Comparison of ENCODE assay signal across 12 mouse cellular contexts in the genomic region with DNA sequence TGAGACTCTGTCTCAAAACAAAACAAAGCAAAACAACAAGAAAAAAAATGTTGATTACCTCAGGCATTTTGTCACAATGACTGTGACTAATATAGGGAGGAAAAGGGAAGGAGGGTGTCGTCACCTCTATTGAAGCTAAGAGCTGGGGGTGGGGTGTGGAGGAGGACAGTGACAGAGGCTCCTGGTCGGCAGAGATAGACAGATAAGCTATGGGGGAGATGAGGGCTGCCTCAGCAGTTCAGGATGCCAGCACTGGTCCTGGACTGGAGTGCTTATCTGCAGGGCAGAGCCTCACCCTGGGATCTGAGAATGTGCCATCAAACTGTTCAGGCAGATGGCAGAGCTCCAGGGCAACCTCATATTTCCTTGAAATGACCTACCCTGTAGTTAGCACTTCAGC. TPM values are rescaled to one million over a fixed set of nuclear protein-coding genes. Genes with fewer than 3 reads are reported as not detected.
A peak's percentile ranks its signal among the peaks of the same experiment; 100 is the strongest.
DNase-seq lines count a peak whose midpoint lies in the region; ATAC-seq and TF ChIP-seq lines count a peak whose summit lies in the region.
"Had no signal": no experiment of that assay in that cellular context is flagged by ENCODE, and none has a peak within 500 bp of the region (broad histone marks: within the 10 kb centered on the region; RNA-seq: fewer than 3 reads in every experiment).

No protein-coding gene starts in this region.

- no peak overlapping the region for H3K4me2 ChIP-seq in intestine, embryonic 14.5 days (ENCODE audit: low read length)
- no peak overlapping the region for H3K4me2 ChIP-seq in intestine, postnatal 0 days (replicated peaks; ENCODE audit: low read depth)
- H3K4me2 ChIP-seq in forebrain, embryonic 11.5 days (ENCODE audit: low read depth, low read length, severe bottlenecking), result no peak overlapping the region
- H3K4me2 ChIP-seq in midbrain, embryonic 15.5 days, result no peak overlapping the region
- H3K4me2 ChIP-seq: forebrain, embryonic 15.5 days had no signal

- peaks cover 4% of the 10 kb centered on the region for H3K4me1 ChIP-seq in intestine, embryonic 14.5 days (replicated peaks; ENCODE audit: control insufficient read depth, insufficient read depth, low read length)
- no peaks in the 10 kb centered on the region for H3K4me1 ChIP-seq in intestine, postnatal 0 days (replicated peaks; ENCODE audit: control insufficient read depth, insufficient read depth, low read length)
- no peaks in the 10 kb centered on the region; the same call in 1 of the 2 replicates for H3K4me1 ChIP-seq in bone marrow, adult 2 months (ENCODE audit: control insufficient read depth, insufficient read depth, low read length)
- peaks cover 3% of the 10 kb centered on the region for H3K4me1 ChIP-seq in liver, adult 2 months (ENCODE audit: control insufficient read depth, insufficient read depth, low read length)
- no peaks in the 10 kb centered on the region for H3K4me1 ChIP-seq in forebrain, embryonic 11.5 days (replicated peaks; ENCODE audit: control insufficient read depth, insufficient read depth, low read length)
- H3K4me1 ChIP-seq in midbrain, embryonic 15.5 days, result no peaks in the 10 kb centered on the region
- H3K4me1 ChIP-seq: forebrain, embryonic 15.5 days had no signal

- no peak for ATAC-seq in intestine, embryonic 14.5 days (replicated peaks; ENCODE audit: low FRiP score, low TSS enrichment, low read depth)
- no peak for ATAC-seq in intestine, postnatal 0 days
- no peak for ATAC-seq in forebrain, embryonic 11.5 days (replicated peaks; ENCODE audit: low FRiP score)
- ATAC-seq in midbrain, embryonic 15.5 days (replicated peaks), result no peak
- ATAC-seq: forebrain, embryonic 15.5 days had no signal

- no peak for TF ChIP-seq CTCF in intestine, postnatal 0 days (IDR thresholded peaks at IDR 0.05; ENCODE audit: low read depth)
- TF ChIP-seq CTCF in bone marrow, adult 2 months (IDR thresholded peaks at IDR 0.05; ENCODE audit: control insufficient read depth, insufficient read depth, low read length), result no peak
- no peak for TF ChIP-seq CTCF in liver, adult 2 months (IDR thresholded peaks at IDR 0.05; ENCODE audit: low read depth, low read length)

- H3K9ac ChIP-seq in intestine, embryonic 14.5 days (ENCODE audit: low read length), result no peak overlapping the region
- no peak overlapping the region for H3K9ac ChIP-seq in intestine, postnatal 0 days (ENCODE audit: low read depth, low read length)
- no peak overlapping the region for H3K9ac ChIP-seq in liver, adult 2 months (ENCODE audit: low read depth, low read length)
- no peak overlapping the region for H3K9ac ChIP-seq in forebrain, embryonic 11.5 days (ENCODE audit: low read length)
- no peak overlapping the region for H3K9ac ChIP-seq in midbrain, embryonic 15.5 days
- H3K9ac ChIP-seq: forebrain, embryonic 15.5 days had no signal

- no peak for TF ChIP-seq POLR2A in bone marrow, adult 2 months (IDR thresholded peaks at IDR 0.05; ENCODE audit: borderline replicate concordance, control insufficient read depth, low read depth, low read length)
- no peak for TF ChIP-seq POLR2A in liver, adult 2 months (IDR thresholded peaks at IDR 0.05; ENCODE audit: extremely low read depth, insufficient read depth, low read length)

- no peak overlapping the region for H3K4me3 ChIP-seq in intestine, embryonic 14.5 days (ENCODE audit: low read depth, low read length)
- H3K4me3 ChIP-seq in intestine, postnatal 0 days (ENCODE audit: low read depth, low read length), result no peak overlapping the region
- H3K4me3 ChIP-seq in bone marrow, adult 2 months (replicated peaks; ENCODE audit: control insufficient read depth, low read depth, low read length), result no peak overlapping the region
- no peak overlapping the region for H3K4me3 ChIP-seq in liver, adult 2 months (ENCODE audit: insufficient read depth, low read depth, low read length)
- no peak overlapping the region for H3K4me3 ChIP-seq in forebrain, embryonic 11.5 days (ENCODE audit: low read depth, low read length)
- H3K4me3 ChIP-seq in midbrain, embryonic 15.5 days, result no peak overlapping the region
- H3K4me3 ChIP-seq: forebrain, embryonic 15.5 days had no signal

- no peaks in the 10 kb centered on the region for H3K27me3 ChIP-seq in intestine, embryonic 14.5 days (replicated peaks; ENCODE audit: control insufficient read depth, insufficient read depth, low read length)
- H3K27me3 ChIP-seq in intestine, postnatal 0 days (replicated peaks; ENCODE audit: control insufficient read depth, insufficient read depth, low read length), result no peaks in the 10 kb centered on the region
- no peaks in the 10 kb centered on the region for H3K27me3 ChIP-seq in liver, adult 2 months (ENCODE audit: control insufficient read depth, insufficient read depth, low read length)
- H3K27me3 ChIP-seq in forebrain, embryonic 11.5 days (ENCODE audit: control insufficient read depth, insufficient read depth, low read length), result no peaks in the 10 kb centered on the region
- no peaks in the 10 kb centered on the region for H3K27me3 ChIP-seq in midbrain, embryonic 15.5 days (replicated peaks)
- H3K27me3 ChIP-seq: CH12.LX; forebrain, embryonic 15.5 days had no signal

- no peaks in the 10 kb centered on the region for H3K36me3 ChIP-seq in intestine, embryonic 14.5 days (ENCODE audit: control insufficient read depth, insufficient read depth, low read length)
- H3K36me3 ChIP-seq in intestine, postnatal 0 days (ENCODE audit: control insufficient read depth, insufficient read depth), result no peaks in the 10 kb centered on the region
- no peaks in the 10 kb centered on the region for H3K36me3 ChIP-seq in liver, adult 2 months (ENCODE audit: control insufficient read depth, insufficient read depth, low read length)
- no peaks in the 10 kb centered on the region for H3K36me3 ChIP-seq in forebrain, embryonic 11.5 days (ENCODE audit: control insufficient read depth, insufficient read depth, low read length)
- no peaks in the 10 kb centered on the region for H3K36me3 ChIP-seq in midbrain, embryonic 15.5 days (replicated peaks)
- H3K36me3 ChIP-seq: forebrain, embryonic 15.5 days had no signal

- H3K79me2 ChIP-seq in liver, adult 2 months (ENCODE audit: control insufficient read depth, insufficient read depth, low read length), result no peaks in the 10 kb centered on the region

- 48% methylated on average over 2 of the region's 2 CpGs for WGBS in intestine, embryonic 14.5 days
- WGBS in intestine, postnatal 0 days, result 38% methylated on average over 2 of the region's 2 CpGs
- 17% methylated on average over 2 of the region's 2 CpGs for WGBS in bone marrow, adult 2 months
- 53% methylated on average over 2 of the region's 2 CpGs for WGBS in liver, adult 2 months
- 66% methylated on average over 2 of the region's 2 CpGs for whole genome bisulfite sequencing in forebrain, embryonic 11.5 days
- WGBS in midbrain, embryonic 15.5 days, result 67% methylated on average over 2 of the region's 2 CpGs

- no peak overlapping the region for H3K27ac ChIP-seq in intestine, embryonic 14.5 days (ENCODE audit: low read depth)
- no peak overlapping the region for H3K27ac ChIP-seq in intestine, postnatal 0 days (ENCODE audit: low read depth, low read length)
- H3K27ac ChIP-seq in bone marrow, adult 2 months (ENCODE audit: control insufficient read depth, insufficient read depth, low read depth, low read length, poor library complexity), result peak overlapping the region; percentile 68
- H3K27ac ChIP-seq in liver, adult 2 months (replicated peaks; ENCODE audit: insufficient read depth, low read depth, low read length), result no peak overlapping the region
- no peak overlapping the region for H3K27ac ChIP-seq in forebrain, embryonic 11.5 days (ENCODE audit: low read depth, low read length)
- no peak overlapping the region for H3K27ac ChIP-seq in midbrain, embryonic 15.5 days
- H3K27ac ChIP-seq: forebrain, embryonic 15.5 days had no signal

- DNase-seq in intestine, embryonic 14.5 days (ENCODE audit: low spot score), result peak; percentile 41
- DNase-seq in liver, adult 2 months (ENCODE audit: extremely low read depth, low read depth, low spot score), result peak; percentile 16
- peak; percentile 13 to 18 for DNase-seq in spleen, postnatal 14 days (ENCODE audit: low spot score in 2 of 2)
- no peak for DNase-seq in forebrain, embryonic 11.5 days (ENCODE audit: low spot score)
- DNase-seq in thymus, postnatal 4 days, result no peak
- DNase-seq: adrenal gland, adult 8-10 months; right cerebral cortex, postnatal 25 days had no signal

- H3K9me3 ChIP-seq in intestine, embryonic 14.5 days (ENCODE audit: control insufficient read depth, low read length), result no peaks in the 10 kb centered on the region
- no peaks in the 10 kb centered on the region for H3K9me3 ChIP-seq in intestine, postnatal 0 days (ENCODE audit: control insufficient read depth)
- H3K9me3 ChIP-seq in forebrain, embryonic 11.5 days (ENCODE audit: control insufficient read depth, low read length), result no peaks in the 10 kb centered on the region
- no peaks in the 10 kb centered on the region for H3K9me3 ChIP-seq in midbrain, embryonic 15.5 days
- H3K9me3 ChIP-seq: forebrain, embryonic 15.5 days had no signal

RNA-seq across cellular contexts. Expression of a gene that starts 43.1 kb away (rescaled TPM):
- 11.7 and 12.7 TPM in 2 replicates for polyA plus RNA-seq in intestine, embryonic 14.5 days (2014; fragmentation: Nextera tagmentation; extraction: Ambion mirVana)
- polyA plus RNA-seq in intestine, postnatal 0 days (2015; fragmentation: Nextera tagmentation; extraction: Ambion mirVana), result 5.6 and 5.7 TPM in 2 replicates
- 8.7 and 13.2 TPM in 2 replicates for polyA plus RNA-seq in bone marrow, adult 2 months (2011; ENCODE audit: insufficient read depth, insufficient read length, low replicate concordance, missing spikeins)
- 4.2 and 5.6 TPM in 2 replicates for total RNA-seq in liver, adult 2 months (2014; rRNA removed)
- polyA plus RNA-seq in liver, adult 2 months (2012; rRNA removed), result 1.4 and 1.7 TPM in 2 replicates
- 19.5 and 20.5 TPM in 2 replicates for polyA plus RNA-seq in forebrain, embryonic 11.5 days (2014; fragmentation: Nextera tagmentation; extraction: Ambion mirVana)
- polyA plus RNA-seq in midbrain, embryonic 15.5 days (2015; fragmentation: Nextera tagmentation; extraction: Ambion mirVana), result 26.2 and 28.1 TPM in 2 replicates

Comparison
In these comparisons a context has a peak if more than half of its experiments do, and no peak if none do; other contexts are left out.
1. DNase-seq: peak in intestine, embryonic 14.5 days (single experiment), liver, adult 2 months (single experiment) and spleen, postnatal 14 days (2 of 2); none in forebrain, embryonic 11.5 days (single experiment) and thymus, postnatal 4 days (single experiment).